18 mouse cellular contexts compared by ENCODE assay signal in genomic region chr1:106631869-106632463, GRCm38 (mm10).
"Had no signal": no experiment of that assay in that cellular context is flagged by ENCODE, and none has a peak within 500 bp of the region (broad histone marks: within the 10 kb centered on the region; RNA-seq: fewer than 3 reads in every experiment).

No protein-coding gene starts in this region.

- H3K9me3 ChIP-seq: megakaryocyte, embryonic 14.5 days; midbrain, embryonic 10.5 days; midbrain, embryonic 12.5 days; neural tube, embryonic 13.5 days; neural tube, embryonic 15.5 days; stomach, embryonic 15.5 days had no signal

- H3K27me3 ChIP-seq: megakaryocyte, embryonic 14.5 days; midbrain, embryonic 12.5 days; neural tube, embryonic 13.5 days; neural tube, embryonic 15.5 days; stomach, embryonic 15.5 days had no signal

- ATAC-seq: midbrain, embryonic 16.5 days had no signal

- H3K4me2 ChIP-seq: lung, embryonic 14.5 days; midbrain, embryonic 12.5 days; neural tube, embryonic 13.5 days; neural tube, embryonic 15.5 days; stomach, embryonic 15.5 days had no signal

- H3K4me3 ChIP-seq: megakaryocyte, embryonic 14.5 days; midbrain, embryonic 10.5 days; midbrain, embryonic 12.5 days; myocyte; neural tube, embryonic 13.5 days; neural tube, embryonic 15.5 days; stomach, embryonic 15.5 days had no signal

- H3K27ac ChIP-seq: midbrain, embryonic 10.5 days; midbrain, embryonic 12.5 days; neural tube, embryonic 13.5 days; neural tube, embryonic 15.5 days; stomach, embryonic 15.5 days; stomach, postnatal 0 days had no signal

- H3K9ac ChIP-seq: lung, embryonic 14.5 days; midbrain, embryonic 12.5 days; neural tube, embryonic 13.5 days; neural tube, embryonic 15.5 days; stomach, embryonic 15.5 days had no signal

- DNase-seq: lung, adult 18-20 months; lung, embryonic 14.5 days; lung, postnatal 10 days; lung, postnatal 4 days; midbrain, embryonic 14.5 days; right cerebral cortex, postnatal 14 days; thymus, adult 2 months; thymus, postnatal 25 days; thymus, postnatal 4 days had no signal

- H3K36me3 ChIP-seq: midbrain, embryonic 10.5 days; midbrain, embryonic 12.5 days; neural tube, embryonic 13.5 days; neural tube, embryonic 15.5 days; stomach, embryonic 15.5 days had no signal
